Mouse (Mus musculus): ENCODE results near the gene Tap1.

GRCm38 (mm10) chr17:34240916-34241315 is 53.6 kb downstream of the Tap1 start:
- no peak for TF ChIP-seq TAL1 (IDR thresholded peaks at IDR 0.05; ENCODE audit: low read length)
- no peak for TF ChIP-seq GATA1 (IDR thresholded peaks at IDR 0.05; ENCODE audit: low read length)
